Mouse (Mus musculus): ENCODE measurements at regions not wholly inside any gene's neighbourhood (a gene's known extent, or its start where the extent isn't known, plus 50 kb on each side); places are given as distances from the start of the nearest gene placed in this dataset.

DNA sequence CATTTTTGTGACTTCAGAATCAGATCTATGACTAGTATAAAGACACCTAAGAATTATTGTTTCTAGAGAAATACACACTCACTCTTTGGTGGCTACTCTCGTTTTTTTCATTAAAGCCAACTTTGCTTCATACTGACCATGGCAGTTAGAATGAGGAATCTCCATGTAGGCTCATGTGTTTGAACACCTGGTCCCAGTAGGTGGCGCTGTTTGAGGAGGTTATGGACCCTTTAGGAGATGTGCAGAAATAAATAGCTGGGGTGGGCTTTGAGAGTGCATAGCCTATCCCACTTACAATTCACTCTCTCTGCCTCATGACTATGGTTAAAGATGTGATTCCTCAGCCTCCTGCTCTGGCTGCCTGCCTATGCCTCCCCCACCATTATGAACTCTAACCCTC lies 85.8 kb upstream of the D7Ertd443e start:
- Histone ChIP-seq H3K27ac (ENCODE audit: control insufficient read depth, insufficient read depth, low read depth, low read length, poor library complexity) (no peak overlapping the region), H3K4me1 (ENCODE audit: control insufficient read depth, insufficient read depth, low read length) (no peaks in the 10 kb centered on the region), H3K4me3 (replicated peaks; ENCODE audit: control insufficient read depth, low read depth, low read length) (no peak overlapping the region)
- TF ChIP-seq POLR2A (IDR thresholded peaks at IDR 0.05; ENCODE audit: borderline replicate concordance, control insufficient read depth, low read depth, low read length) (no peak), CTCF (IDR thresholded peaks at IDR 0.05; ENCODE audit: control insufficient read depth, insufficient read depth, low read length) (no peak)
- 22% methylated on average over 2 of the region's 2 CpGs for WGBS

DNA sequence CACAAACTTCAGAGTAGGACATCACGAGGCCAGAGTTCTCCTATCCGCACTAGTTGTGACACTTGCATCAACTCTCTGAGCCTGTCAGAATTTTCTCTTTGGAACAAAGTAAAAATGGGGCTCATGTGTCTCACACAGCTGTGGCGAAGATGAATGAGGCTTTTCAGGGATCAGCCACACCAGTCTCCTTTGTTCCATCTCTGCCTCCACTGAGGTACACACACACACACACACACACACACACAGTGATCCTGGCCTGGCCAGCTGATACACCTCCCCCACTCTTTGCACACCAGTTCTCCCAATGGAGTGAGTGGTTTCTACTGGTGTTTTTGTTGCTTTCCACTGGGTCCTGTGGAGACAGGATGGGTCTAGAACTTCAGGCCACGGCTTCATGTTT lies 105.9 kb upstream of the D7Ertd443e start:
- no peak overlapping the region for H3K4me3 ChIP-seq (replicated peaks; ENCODE audit: control insufficient read depth, low read depth, low read length)
- TF ChIP-seq CTCF (IDR thresholded peaks at IDR 0.05; ENCODE audit: control insufficient read depth, insufficient read depth, low read length) (no peak), POLR2A (IDR thresholded peaks at IDR 0.05; ENCODE audit: borderline replicate concordance, control insufficient read depth, low read depth, low read length) (no peak)
- whole genome bisulfite sequencing, result 69% methylated on average over 4 of the region's 4 CpGs

DNA sequence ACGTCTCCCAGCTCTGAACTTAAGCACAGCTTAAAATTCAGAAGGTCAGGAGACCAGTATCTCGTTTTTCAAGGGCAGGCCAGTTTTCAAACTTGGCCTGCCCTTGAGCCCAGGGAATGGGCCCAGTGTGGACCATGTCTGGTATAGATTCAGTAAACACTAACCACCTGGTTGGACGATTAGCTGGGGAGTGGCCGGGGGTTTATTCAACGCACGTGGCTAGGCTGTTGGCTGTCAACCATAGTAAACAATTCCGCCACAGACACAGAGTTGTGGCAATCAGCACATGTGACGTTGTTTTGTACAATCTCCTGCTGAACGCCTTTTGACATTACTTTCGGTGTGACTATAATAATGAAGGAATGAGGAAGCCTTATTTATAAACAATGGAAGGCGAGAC lies 111.8 kb upstream of the D7Ertd443e start:
- 78% methylated on average over 11 of the region's 11 CpGs for WGBS
- Histone ChIP-seq H3K4me3 (replicated peaks; ENCODE audit: control insufficient read depth, low read depth, low read length) (no peak overlapping the region), H3K27ac (ENCODE audit: control insufficient read depth, insufficient read depth, low read depth, low read length, poor library complexity) (no peak overlapping the region), H3K4me1 (ENCODE audit: control insufficient read depth, insufficient read depth, low read length) (no peaks in the 10 kb centered on the region)
- no peak for TF ChIP-seq CTCF (IDR thresholded peaks at IDR 0.05; ENCODE audit: control insufficient read depth, insufficient read depth, low read length)
- no peak for TF ChIP-seq POLR2A (IDR thresholded peaks at IDR 0.05; ENCODE audit: borderline replicate concordance, control insufficient read depth, low read depth, low read length)

More for the DNA sequence above, 105.9 kb upstream of the D7Ertd443e start:
- H3K27ac ChIP-seq (ENCODE audit: control insufficient read depth, insufficient read depth, low read depth, low read length, poor library complexity), result no peak overlapping the region
- no peaks in the 10 kb centered on the region for H3K4me1 ChIP-seq (ENCODE audit: control insufficient read depth, insufficient read depth, low read length)

DNA sequence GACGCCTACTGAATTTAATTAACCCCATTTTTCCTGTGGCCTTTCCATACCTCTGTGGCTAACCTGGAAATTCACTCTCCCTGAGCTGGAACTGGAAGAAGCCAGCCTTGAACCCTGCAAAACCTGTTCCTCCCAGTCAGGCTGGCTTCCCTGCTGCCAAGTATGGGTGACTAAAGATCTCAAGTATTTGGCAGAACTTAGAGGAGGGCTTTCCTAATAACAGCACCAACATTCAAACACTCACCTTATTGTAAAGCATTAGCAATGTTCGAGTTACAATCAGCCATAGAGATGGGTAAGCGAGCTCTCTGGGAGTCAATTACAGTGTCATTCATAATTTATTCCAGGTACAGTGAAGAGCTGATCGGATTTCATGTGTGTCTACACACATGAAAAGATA lies 112.4 kb upstream of the D7Ertd443e start:
- H3K27ac ChIP-seq (ENCODE audit: control insufficient read depth, insufficient read depth, low read depth, low read length, poor library complexity), result no peak overlapping the region
- 76% methylated on average over 4 of the region's 4 CpGs for WGBS
- H3K4me3 ChIP-seq (replicated peaks; ENCODE audit: control insufficient read depth, low read depth, low read length), result no peak overlapping the region
- H3K4me1 ChIP-seq (ENCODE audit: control insufficient read depth, insufficient read depth, low read length), result no peaks in the 10 kb centered on the region
- no peak for TF ChIP-seq POLR2A (IDR thresholded peaks at IDR 0.05; ENCODE audit: borderline replicate concordance, control insufficient read depth, low read depth, low read length)
- TF ChIP-seq CTCF (IDR thresholded peaks at IDR 0.05; ENCODE audit: control insufficient read depth, insufficient read depth, low read length), result no peak

DNA sequence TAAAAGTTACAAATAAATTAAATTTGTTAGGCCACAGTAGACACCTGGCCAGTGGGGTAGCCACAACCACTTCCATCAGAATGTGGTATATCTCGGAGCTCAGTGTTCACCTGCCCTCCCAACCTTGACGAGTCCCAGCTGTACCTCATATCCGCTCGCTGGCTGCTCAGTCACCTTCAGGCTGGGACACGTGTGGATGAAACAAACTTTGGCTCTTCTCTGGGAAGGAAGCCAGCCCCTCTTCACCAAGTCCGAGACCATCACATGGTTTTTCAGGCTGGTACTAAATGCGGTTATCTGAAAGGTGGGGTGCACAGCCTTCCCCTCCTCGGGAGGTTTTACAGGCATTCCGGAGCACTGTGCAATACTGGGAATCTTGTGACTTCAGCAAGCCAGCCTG lies 113.3 kb upstream of the D7Ertd443e start:
- no peaks in the 10 kb centered on the region for H3K4me1 ChIP-seq (ENCODE audit: control insufficient read depth, insufficient read depth, low read length)
- TF ChIP-seq CTCF (IDR thresholded peaks at IDR 0.05; ENCODE audit: control insufficient read depth, insufficient read depth, low read length) (no peak), POLR2A (IDR thresholded peaks at IDR 0.05; ENCODE audit: borderline replicate concordance, control insufficient read depth, low read depth, low read length) (no peak)
- no peak overlapping the region for H3K4me3 ChIP-seq (replicated peaks; ENCODE audit: control insufficient read depth, low read depth, low read length)
- WGBS, result 80% methylated on average over 9 of the region's 9 CpGs
- H3K27ac ChIP-seq (ENCODE audit: control insufficient read depth, insufficient read depth, low read depth, low read length, poor library complexity), result no peak overlapping the region

DNA sequence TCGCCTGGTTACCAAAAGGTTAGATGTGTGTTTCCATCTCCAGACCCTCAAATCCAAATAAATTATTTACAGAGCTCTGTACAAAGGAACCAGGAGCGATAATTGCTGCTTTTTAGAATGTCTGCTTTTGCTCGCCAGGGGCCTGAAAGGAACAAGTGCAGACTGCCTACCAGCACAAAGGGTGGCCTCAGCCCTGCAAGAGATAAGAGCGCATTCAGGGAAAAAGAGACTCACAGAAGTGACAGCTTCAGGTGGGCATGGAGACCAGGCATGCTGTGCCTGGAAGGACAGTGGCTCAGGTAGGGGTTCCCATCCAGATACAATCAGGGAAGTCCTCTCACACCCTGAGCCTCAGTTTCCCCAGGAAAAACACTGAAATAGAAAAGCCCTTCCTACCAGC lies 114.0 kb upstream of the D7Ertd443e start:
- no peak overlapping the region for H3K4me3 ChIP-seq (replicated peaks; ENCODE audit: control insufficient read depth, low read depth, low read length)
- TF ChIP-seq POLR2A (IDR thresholded peaks at IDR 0.05; ENCODE audit: borderline replicate concordance, control insufficient read depth, low read depth, low read length), result no peak
- no peak for TF ChIP-seq CTCF (IDR thresholded peaks at IDR 0.05; ENCODE audit: control insufficient read depth, insufficient read depth, low read length)
- WGBS, result 76% methylated on average over 4 of the region's 4 CpGs
- H3K4me1 ChIP-seq (ENCODE audit: control insufficient read depth, insufficient read depth, low read length), result no peaks in the 10 kb centered on the region
- H3K27ac ChIP-seq (ENCODE audit: control insufficient read depth, insufficient read depth, low read depth, low read length, poor library complexity), result no peak overlapping the region

DNA sequence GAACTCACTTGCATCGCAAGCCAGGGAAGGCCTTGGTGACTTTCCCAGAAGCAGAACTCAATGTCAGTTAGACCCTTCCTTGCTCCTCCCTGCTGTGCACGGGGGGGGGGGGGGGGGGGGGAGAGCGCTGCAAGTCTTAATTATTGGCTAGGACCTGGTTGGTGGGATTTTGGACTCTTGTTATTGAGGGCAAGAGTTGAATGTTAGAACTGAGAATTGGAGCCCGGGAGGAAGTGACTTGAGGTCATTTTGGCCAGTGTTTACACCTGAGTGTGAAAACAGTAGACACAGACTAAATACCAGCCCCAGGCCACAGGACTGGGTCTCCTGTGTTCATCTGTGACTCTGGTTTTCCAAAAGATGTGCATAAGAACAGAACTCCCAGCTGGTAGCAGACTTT lies 114.7 kb upstream of the D7Ertd443e start:
- Histone ChIP-seq H3K4me1 (ENCODE audit: control insufficient read depth, insufficient read depth, low read length) (no peaks in the 10 kb centered on the region), H3K27ac (ENCODE audit: control insufficient read depth, insufficient read depth, low read depth, low read length, poor library complexity) (no peak overlapping the region), H3K4me3 (replicated peaks; ENCODE audit: control insufficient read depth, low read depth, low read length) (no peak overlapping the region)
- WGBS, result 64% methylated on average over 4 of the region's 4 CpGs
- TF ChIP-seq CTCF (IDR thresholded peaks at IDR 0.05; ENCODE audit: control insufficient read depth, insufficient read depth, low read length) (no peak), POLR2A (IDR thresholded peaks at IDR 0.05; ENCODE audit: borderline replicate concordance, control insufficient read depth, low read depth, low read length) (no peak)

DNA sequence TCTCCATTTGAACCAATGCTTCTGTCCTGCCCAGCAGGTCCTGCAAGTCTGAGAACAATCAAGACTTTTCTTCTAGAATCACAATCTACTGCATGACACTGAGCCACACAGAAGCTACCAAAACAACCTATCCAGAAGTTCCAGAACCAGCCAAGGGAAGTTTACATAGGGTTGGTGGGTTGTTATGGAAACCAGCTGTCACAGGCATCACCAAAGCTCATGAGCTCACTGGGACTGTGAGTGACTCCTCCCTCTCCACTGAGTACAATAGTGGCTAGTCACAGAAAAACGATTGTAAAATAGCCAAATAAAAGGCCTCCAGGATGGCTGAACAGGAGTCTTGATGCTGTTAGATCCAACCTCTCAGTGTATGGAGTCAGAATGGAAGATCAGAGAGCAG lies 115.6 kb upstream of the D7Ertd443e start:
- no peak overlapping the region for H3K27ac ChIP-seq (ENCODE audit: control insufficient read depth, insufficient read depth, low read depth, low read length, poor library complexity)
- TF ChIP-seq CTCF (IDR thresholded peaks at IDR 0.05; ENCODE audit: control insufficient read depth, insufficient read depth, low read length), result no peak
- no peak for TF ChIP-seq POLR2A (IDR thresholded peaks at IDR 0.05; ENCODE audit: borderline replicate concordance, control insufficient read depth, low read depth, low read length)
- 34% methylated on average over 1 of the region's 1 CpGs for WGBS
- no peaks in the 10 kb centered on the region for H3K4me1 ChIP-seq (ENCODE audit: control insufficient read depth, insufficient read depth, low read length)
- H3K4me3 ChIP-seq (replicated peaks; ENCODE audit: control insufficient read depth, low read depth, low read length), result no peak overlapping the region

DNA sequence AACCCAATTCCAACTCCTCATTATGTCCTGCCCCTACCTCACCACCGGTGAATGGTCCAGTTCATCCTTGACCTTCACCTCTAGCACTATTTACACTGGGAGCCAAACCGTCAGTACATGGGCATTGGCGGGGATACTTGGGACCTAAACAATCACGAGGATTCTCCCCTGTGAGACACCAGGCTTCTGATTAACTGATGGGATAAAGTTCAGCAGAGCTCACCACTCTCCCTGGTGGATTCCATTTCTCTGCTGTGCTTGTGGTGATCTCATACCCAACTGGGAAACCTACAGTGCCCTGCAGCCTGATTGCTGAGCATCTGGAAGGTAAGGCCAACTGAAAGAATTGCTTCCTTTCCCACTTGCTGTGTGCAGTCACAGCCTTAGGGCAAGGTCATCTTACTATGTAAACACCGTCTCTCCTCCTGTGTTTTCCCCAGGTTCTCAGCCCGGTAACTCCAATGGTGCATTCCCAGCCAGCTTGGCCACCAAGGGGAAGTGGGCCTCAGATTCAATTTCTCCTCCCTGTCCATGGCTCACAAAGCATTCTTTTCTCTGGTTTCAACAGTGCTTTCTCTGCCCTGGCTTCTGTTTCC lies 125.0 kb upstream of the D7Ertd443e start:
- H3K27ac ChIP-seq (ENCODE audit: control insufficient read depth, insufficient read depth, low read depth, low read length, poor library complexity), result no peak overlapping the region
- WGBS, result 78% methylated on average over 6 of the region's 6 CpGs
- TF ChIP-seq CTCF (IDR thresholded peaks at IDR 0.05; ENCODE audit: control insufficient read depth, insufficient read depth, low read length) (no peak), POLR2A (IDR thresholded peaks at IDR 0.05; ENCODE audit: borderline replicate concordance, control insufficient read depth, low read depth, low read length) (no peak)
- no peak overlapping the region for H3K4me3 ChIP-seq (replicated peaks; ENCODE audit: control insufficient read depth, low read depth, low read length)
- H3K4me1 ChIP-seq (ENCODE audit: control insufficient read depth, insufficient read depth, low read length), result no peaks in the 10 kb centered on the region

Data from bone marrow, adult 2 months (tissue).